Mouse (Mus musculus): ENCODE measurements around the gene Rpl23.
"Not testable (repeated sequence)": the region's sequence is repeated elsewhere in the genome, so short reads cannot be mapped to it uniquely, and the experiment has no call there.

The Rpl23 gene

DNA sequence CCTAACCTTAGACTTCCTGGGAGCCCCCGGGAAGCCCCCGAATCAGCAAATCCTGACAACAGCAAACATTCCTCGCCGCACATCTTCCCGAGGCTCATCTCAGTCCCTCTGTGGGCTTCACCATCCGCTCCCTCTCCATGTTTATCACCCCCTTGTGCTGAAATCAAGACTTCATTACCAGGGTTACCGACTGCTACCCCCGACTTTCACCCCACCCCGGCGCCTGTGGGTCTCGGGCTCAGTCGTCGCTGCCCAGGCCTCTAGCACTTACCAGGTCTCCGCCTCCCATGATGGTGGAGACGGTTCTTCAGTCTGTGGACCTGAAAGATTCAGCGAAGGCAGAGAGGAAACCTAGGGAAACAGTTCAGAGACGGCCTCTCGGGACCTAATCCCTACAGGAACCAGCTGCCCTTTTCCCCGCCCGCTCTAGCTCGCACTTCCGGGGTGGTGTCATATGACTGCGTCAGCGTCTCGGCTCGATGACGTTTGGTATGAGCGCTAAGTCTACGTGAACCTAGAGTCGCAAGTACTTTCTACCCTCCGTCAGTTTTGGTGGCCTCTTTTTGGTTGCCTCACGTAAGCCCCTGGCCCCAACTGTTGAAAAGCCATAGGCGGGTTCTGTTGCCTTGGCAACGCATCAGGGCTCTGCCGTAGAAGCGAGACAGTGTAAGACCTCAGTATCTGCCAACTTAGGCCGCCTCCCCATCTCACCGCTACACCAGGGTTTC, 15.9 kb downstream of the Rpl23 start, which contains the start of gene Cwc25:
TSS of gene Cwc25 (minus strand) at position 403 of the 728 bp plus-strand sequence.
- DNase-seq (ENCODE audit: low read depth, low spot score), result peak; percentile 96

- DNase-seq (ENCODE audit: low read depth, low spot score), result no peak
These were observed 20.6 kb downstream of the Rpl23 start for GRCm38 (mm10) chr11:97761638-97762037.

DNA sequence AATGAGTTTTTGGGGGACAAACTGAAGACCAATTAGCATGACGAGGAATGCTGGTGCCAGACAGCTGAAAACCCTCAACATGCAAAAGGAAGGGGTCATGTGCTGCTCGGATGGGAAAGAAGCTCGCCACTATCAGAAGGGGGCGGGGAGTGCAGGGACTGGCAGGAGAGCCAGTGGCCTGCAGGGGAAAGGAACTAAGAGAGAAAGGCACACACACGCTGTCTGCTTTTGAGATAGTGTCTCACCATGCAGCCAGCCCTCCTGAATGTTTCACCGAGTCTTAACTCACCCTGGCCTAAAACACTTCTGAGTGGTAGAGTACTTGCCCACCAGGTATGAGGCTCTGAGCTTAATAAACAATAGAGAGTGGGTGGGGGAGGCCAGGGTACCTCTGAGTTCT, 23.3 kb downstream of the Rpl23 start:
- DNase-seq (ENCODE audit: low read depth, low spot score), result no peak

DNA sequence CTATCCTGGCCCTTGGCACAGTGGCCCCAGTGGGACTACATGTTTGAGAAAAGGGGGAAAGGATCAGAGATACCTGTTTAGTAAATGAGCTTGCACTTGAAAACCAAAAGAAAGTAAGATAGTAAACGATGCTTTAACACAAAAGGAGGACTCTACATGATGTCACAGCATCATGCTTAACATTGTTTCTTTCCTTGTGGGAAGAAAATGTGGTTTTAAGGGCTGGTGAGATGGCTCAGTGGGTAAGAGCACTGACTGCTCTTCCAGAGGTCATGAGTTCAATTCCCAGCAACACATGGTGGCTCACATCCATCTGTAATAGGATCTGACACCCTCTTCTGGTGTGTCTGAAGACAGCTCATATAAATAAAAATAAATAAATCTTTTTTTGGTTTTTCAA, 24.1 kb downstream of the Rpl23 start:
- DNase-seq (ENCODE audit: low read depth, low spot score), result no peak

DNA sequence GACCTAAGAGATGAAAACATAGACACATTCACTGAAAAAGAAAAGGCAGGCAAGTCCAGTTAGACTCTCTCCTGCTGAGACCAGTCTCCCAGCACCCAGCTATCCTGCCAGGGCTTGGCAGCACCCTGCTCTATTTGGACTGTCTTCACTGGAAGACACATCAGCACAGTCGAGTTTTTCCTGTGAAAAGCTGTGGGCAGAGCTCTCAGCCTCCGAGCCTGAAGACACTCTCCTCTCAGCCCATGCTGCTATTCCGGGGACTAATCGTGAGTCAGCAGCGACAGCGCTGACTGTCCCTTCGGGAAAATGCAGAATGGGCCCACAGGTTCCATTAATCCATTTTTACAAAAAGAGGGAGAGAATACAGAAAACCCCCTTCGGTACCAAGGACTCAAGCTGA, 29.0 kb downstream of the Rpl23 start:
- DNase-seq (ENCODE audit: low read depth, low spot score), result no peak

- DNase-seq (ENCODE audit: low read depth, low spot score), result no peak
These were observed 33.7 kb downstream of the Rpl23 start for GRCm38 (mm10) chr11:97748496-97748895.

DNA sequence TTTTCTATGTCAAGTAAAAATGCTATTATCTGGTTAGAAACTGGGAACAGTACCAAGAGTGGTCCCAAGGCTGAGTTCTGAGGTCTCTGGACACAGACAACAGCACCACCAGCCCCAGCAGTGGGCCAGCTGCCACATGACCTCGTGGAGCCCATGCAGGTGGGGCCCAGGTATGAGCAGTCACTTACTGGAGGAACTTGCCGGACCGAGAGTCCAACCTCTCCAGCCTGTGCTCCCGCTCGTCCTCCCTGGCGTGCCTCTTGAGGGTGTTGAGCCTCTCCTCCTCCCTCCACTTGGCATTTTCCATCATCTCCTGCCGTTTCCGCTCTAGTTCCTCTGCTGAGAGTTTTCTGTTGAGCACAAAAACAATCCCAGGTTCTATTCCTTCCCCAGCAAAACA, 34.5 kb downstream of the Rpl23 start:
- DNase-seq (ENCODE audit: low read depth, low spot score), result no peak

- no peak for DNase-seq (ENCODE audit: low read depth, low spot score)
These were observed 36.9 kb downstream of the Rpl23 start for GRCm38 (mm10) chr11:97745331-97745721.

GRCm38 (mm10) chr11:97744718-97745330, 37.4 kb downstream of the Rpl23 start:
- peak; percentile 100 for DNase-seq (ENCODE audit: low read depth, low spot score)

DNA sequence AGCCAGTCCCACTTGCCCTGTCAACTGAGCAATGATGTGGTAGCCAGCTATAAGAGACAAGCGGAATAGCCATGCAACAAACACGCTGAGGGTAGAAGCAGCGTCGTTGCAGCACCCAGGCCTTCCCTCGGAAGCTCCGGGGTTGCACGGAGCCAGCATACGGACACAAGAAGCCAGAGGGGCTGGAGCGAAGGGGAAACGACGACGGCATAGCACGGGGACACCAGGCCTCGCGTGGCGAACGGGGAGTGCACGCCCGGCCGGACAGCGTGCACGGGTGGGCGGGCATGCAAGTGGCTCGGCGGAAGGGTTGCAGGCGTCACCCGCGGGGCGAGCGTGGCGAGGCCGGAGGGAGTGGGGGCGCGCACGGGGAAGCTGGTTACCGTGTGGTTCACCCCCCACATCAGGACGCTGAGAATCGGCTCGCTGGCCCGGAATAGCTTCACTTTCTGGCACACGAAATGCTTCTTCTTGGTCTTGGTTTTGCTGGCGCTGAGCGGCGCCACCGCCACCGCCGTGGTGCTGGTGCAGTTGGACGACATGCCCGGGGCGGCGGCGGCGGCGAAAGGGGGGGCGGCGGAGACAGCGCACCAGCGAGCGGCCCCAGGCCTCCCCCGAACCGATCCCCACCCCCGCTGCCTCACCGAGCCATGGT, 38.0 kb downstream of the Rpl23 start, which contains the start of gene Pip4k2b:
TSS of gene Pip4k2b (minus strand) at position 642 of the 655 bp plus-strand sequence.
- no peak for DNase-seq (ENCODE audit: low read depth, low spot score)

DNA sequence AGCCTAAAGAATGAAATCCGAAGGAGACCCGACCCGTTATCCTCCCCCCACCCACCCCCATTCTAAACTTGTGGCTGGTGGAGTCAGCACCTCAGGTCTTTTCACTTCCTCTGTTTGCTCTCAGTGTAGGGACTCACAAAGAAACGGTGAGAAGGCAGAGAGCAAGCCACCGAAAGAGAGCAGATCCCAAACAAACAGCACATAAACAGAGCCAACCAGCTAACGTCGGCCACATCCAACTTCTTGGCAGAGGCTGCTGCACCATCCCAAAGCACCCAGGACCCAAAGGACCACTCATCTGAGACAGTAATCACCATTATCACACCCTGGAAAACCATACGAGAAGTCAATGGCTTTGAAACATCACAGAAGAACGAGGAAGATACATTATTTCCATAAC, 38.8 kb downstream of the Rpl23 start:
- no peak for DNase-seq (ENCODE audit: low read depth, low spot score)

GRCm38 (mm10) chr11:97742591-97742990, 39.6 kb downstream of the Rpl23 start:
- no peak for DNase-seq (ENCODE audit: low read depth, low spot score)

DNA sequence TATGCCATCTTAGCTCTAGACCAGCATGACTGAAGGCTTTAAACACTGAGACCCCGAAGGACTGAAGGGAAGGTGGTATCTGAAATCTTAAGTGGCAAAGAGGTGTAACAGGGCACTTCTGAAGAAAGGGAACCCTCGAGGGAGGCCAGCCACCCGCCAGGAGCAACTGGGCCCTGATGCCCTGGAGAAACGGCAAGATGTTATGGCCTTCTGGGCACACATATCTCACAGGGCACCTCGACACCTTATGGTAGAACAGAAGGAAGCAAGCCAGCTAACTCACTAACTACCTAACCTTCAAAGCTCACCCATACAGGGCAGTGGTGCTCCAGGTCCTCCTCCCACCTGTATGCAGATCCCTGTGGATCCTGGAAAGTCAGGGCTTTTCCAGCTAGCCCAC, 40.1 kb downstream of the Rpl23 start:
- no peak for DNase-seq (ENCODE audit: low read depth, low spot score)

DNA sequence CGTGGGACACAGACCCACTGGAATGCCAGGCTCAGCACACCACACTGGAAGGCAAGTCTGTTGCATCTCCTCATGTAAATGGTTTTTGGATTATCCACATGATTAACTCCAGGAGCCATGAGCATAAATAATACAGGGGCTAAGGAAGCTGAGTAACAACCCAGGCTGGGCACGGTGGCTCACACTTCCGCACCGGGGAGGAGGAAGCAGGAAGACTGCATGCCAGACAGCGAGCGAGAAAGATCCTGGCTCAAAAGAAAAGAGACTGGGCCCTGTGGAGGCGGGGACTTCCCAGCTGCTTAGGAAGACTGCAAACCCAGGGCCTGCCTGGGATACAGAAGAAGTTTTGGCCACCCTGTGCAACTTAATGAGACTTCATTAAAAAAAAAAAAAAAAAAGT, 42.0 kb downstream of the Rpl23 start:
- DNase-seq (ENCODE audit: low read depth, low spot score), result no peak

DNA sequence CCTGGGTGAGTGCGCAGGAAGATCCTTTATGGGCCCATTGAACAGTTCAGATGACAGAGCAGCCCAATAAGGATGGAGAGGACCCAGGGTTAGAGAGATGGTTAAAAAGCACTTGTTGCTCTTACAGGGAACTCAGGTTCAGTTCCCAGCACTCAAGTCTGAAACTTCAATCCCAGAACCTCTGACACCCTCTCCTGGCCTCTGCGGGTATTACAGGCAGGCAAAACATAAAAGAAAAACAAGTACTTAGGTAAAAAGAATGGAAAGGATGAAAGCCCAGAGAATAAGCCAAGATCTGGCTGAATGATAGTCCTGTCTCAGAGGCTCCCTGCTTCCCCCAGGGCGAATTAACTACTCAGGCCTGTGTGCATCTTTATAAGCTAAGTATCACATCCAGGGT, 43.1 kb downstream of the Rpl23 start:
- peak; percentile 70 for DNase-seq (ENCODE audit: low read depth, low spot score)

GRCm38 (mm10) chr11:97738703-97739102, 43.5 kb downstream of the Rpl23 start:
- DNase-seq (ENCODE audit: low read depth, low spot score), result peak; percentile 43

DNA sequence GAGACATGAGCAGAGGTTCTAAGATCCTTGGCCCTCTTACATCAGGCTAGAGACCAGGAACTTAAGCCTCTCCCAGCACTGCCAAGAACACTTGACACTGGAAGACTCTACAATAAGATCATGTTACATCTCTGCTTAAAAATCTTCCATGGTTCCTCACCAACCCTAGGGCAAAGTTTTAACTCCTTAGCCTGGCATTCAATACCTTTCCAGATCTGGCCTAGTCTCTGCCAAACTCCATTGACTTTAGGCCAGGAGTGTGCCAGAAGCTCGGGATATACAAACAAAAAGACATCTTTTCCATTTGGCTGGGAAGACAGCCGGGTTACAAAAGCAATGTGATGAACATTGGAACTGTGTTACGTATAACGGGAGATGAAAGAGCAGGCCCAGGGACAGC, 44.6 kb downstream of the Rpl23 start:
- DNase-seq (ENCODE audit: low read depth, low spot score), result no peak

GRCm38 (mm10) chr11:97736645-97737044, 45.6 kb downstream of the Rpl23 start:
- DNase-seq (ENCODE audit: low read depth, low spot score), result no peak

- not testable (repeated sequence) for DNase-seq (ENCODE audit: low read depth, low spot score)
These were observed 47.4 kb downstream of the Rpl23 start for GRCm38 (mm10) chr11:97734810-97735209.

DNA sequence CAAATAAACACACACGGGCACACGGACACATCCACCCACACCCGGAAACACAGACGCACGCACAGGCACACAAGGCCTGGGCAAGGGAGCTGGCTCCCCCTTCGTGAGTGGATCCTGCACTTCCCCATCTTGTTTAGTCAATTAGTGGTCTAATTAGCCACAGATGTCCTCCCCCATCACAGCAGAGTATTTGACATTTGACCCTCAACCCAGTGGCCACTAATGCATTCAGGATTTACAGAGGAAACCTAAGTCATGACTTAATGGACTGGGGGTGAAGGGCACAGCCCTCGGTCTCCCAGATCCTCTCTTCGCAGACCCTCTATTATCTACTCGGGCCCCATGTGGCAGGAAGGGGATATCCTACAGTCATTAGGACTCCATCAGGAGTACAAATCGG, 48.5 kb downstream of the Rpl23 start:
- DNase-seq (ENCODE audit: low read depth, low spot score), result no peak

GRCm38 (mm10) chr11:97728730-97729129, 53.5 kb downstream of the Rpl23 start:
- no peak for DNase-seq (ENCODE audit: low read depth, low spot score)

DNA sequence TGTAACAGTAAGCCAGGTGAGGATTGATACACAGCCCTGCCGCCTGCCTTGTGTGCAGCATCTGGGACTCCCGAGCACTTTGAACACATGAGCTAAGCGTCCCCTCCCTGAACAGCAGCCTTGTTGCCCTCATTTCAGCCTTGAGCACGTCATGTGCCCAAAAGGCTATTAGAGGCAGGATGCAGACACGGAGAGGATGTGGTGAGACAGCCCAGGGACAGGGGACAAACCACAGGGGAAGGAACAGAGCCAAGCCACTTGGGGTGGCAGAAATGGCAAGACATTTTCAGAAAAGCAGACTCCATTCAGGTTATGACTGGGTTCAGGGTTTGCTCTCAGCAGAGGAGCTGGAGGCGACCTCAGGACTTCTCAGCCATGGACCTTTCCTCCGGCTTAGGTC, 53.9 kb downstream of the Rpl23 start:
- no peak for DNase-seq (ENCODE audit: low read depth, low spot score)
